Mouse (Mus musculus) c-Kit-positive CD71-positive TER-119-negative erythroid progenitor cells, embryonic 14.5 days (primary cell): ENCODE data around the gene Anks1.

ENCODE experiments used
- DNase-seq: peaks from one replicate; pipeline ENCODE4 v3.0.0-alpha.2; 2013; ENCODE audit warnings: low read depth

Gene Anks1

DNA sequence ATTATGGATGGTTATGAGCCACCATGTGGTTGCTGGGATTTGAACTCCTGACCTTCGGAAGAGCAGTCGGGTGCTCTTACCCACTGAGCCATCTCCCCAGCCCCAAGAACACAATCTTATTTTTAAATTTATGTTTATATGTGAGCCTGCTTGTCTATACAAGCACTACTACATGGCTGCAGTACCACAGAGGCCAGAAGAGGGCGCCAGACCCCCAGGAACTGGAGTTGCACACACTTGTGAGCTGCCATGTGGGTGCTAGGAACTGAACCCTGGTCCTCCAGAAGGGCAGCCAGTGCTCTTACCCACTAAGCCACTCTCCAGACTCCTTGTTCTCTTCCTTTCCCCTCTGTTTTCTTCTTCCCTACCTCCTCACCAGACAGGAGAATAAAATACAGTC is 184.7 kb downstream of the Anks1 start:
- DNase-seq, result no peak

DNA sequence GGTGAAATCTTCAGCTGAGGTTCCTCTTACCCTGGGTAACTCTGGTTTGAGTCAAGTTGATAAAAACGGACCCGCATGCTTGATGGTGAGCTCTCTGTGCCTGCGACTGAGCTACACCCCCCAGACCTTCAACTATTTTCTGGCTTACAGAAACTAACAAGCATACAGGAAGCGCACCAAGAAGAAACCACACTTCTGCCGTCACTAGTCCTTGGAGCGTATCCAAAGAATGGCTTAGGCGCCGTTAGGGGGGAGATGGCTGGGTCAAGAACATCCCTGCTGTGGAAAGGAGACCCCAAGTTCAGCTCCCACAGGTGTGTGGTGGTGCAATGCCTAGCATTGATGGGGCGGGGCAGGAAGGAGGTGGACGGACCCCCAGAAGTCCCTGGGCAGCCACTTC is 187.3 kb downstream of the Anks1 start:
- no peak for DNase-seq

DNA sequence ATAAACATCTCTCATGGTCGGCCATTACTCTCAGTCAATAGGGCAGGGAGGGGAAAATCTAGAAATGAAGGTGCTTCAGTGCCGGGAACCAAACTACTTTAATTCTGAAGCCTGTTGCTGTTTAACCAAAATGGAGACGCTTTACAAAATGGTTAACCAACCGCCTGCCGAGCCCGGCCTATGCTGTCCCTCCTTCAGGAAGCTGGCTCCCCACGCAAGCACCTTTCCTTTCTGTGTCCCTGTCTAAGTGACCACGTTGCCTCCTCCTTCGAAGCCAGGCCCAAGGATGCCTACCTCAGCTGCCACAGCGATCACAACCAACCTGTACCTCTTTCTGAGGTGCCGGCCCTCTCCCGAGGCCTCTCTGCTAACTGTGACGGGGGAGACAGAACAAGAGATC is 188.2 kb downstream of the Anks1 start:
- no peak for DNase-seq

DNA sequence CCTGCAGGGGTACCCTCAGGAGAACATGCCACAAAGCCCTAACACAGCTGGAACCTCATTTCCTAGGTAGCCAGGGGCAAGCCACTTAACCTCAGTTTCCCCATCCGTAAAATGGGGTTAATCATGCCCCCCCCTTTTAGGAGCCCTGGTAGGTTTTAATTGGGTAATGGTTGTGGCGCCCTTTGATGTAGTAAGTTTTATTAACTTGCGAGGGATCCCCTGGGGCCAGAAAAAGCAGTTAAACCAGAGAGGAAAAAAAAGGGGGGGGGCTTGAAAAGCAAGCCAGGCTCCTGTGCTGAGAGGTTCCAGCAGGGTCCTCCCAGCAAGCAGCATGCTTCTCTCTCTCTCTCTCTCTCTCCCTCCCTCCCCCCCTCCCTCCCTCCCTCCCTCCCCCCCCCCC is 190.0 kb downstream of the Anks1 start:
- no peak for DNase-seq

DNA sequence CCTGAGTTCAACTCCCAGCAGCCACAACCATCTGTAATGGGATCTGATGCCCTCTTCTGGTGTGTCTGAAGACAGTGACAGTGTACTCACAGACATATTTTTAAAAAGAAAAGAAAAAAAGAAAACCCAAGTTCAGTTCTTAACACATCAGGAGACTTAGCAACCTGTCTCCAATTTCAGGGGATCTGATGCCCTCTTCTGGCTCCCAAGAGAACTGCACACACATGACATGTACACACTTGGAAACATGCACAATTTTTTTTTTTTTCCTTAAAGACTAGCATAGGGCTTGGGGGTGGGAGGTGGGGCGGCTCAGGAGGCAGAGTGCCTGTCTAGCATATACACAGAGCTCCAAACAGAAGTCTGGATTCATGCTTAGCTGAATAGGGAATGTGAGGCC is 191.6 kb downstream of the Anks1 start:
- DNase-seq, result no peak

- DNase-seq, result no peak
These were observed 192.3 kb downstream of the Anks1 start for GRCm38 (mm10) chr17:28101284-28101887.

GRCm38 (mm10) chr17:28101902-28102319 is 192.8 kb downstream of the Anks1 start:
- no peak for DNase-seq

DNA sequence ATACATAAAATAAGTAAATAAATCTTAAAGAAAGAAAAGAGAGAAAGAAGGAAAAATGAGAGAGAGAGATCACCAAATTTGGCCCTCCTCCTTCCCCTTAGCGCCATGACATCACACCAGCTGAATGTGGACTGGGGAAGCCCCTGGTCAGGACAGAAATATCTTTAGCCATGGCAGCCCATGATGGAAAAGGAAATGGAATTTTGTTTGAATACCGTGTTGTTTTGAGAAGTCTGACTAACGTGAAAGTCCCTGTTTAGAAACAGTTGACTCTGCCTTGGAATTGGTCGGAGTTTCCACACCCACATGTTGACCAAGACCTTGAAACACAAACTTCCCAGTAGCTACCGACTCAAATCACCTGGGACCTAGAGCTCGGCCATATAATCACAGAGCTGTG is 195.3 kb downstream of the Anks1 start:
- no peak for DNase-seq

DNA sequence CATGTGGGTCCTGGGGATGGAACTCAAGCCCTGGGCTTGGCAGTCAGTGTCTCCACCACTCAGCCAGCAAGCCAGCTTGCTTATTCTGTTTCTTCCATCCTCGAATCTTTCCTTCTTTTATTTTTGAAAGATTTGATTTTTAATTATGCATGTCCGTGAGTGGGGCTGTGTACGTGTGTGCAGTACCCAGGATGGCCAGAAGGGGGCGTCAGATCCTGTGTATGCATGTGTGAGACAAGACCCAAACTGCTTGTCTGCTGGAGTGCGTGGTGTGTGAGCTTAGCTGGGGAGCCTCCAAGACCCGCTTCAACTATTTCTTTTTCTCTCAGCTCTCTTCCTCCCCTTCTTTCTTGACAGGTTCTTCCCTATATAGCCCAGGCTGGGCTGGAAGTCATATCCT is 197.2 kb downstream of the Anks1 start:
- DNase-seq, result no peak

GRCm38 (mm10) chr17:28107275-28107674 is 198.2 kb downstream of the Anks1 start:
- no peak for DNase-seq

DNA sequence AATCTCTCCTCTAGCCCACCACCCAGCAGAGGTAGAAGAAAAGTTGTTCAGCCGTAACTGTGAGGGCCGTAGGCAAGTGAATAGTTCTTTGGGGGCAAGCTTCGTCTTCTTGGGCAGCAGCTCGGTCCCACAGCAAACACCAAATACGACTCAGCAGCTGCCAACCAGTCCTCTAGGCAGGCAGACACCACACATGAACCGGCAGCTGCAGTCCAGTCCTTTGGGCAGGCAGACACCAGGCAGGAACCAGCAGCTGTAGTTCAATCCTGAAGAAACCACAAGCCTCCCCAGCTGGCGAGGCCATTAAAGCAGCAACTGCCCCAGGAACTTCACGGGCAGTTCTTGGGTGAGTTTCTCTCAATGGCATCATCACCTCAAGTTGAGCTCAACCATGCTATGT is 203.2 kb downstream of the Anks1 start:
- no peak for DNase-seq
